Mouse (Mus musculus) myocyte (in vitro differentiated cells): ENCODE measurements at regions not wholly inside any gene's neighbourhood (a gene's known extent, or its start where the extent isn't known, plus 50 kb on each side); places are given as distances from the start of the nearest gene placed in this dataset.

ENCODE experiments used
- E2F4 ChIP-seq: IDR thresholded peaks from one replicate; pipeline ENCODE4 v1.6.1; 2011; ENCODE audit warnings: mild to moderate bottlenecking, control low read depth, moderate library complexity; ENCODE audit not compliant: insufficient read depth
- MYOD1 ChIP-seq, 3 experiments: IDR thresholded peaks; one replicate each; pipeline ENCODE4 v1.6.1; 2011; ENCODE audit warnings: control low read depth in 2 of 3, low read depth in 2 of 3, mild to moderate bottlenecking in 2 of 3, moderate library complexity in 1 of 3; ENCODE audit not compliant: insufficient read length in 2 of 3, control insufficient read depth in 1 of 3
- POLR2A ChIP-seq: IDR thresholded peaks from one replicate; pipeline ENCODE4 v1.6.1; 2011; ENCODE audit warnings: low read depth, mild to moderate bottlenecking, control low read depth, moderate library complexity; ENCODE audit not compliant: insufficient read length
- TCF12 ChIP-seq: IDR thresholded peaks from one replicate; pipeline ENCODE4 v1.6.1; 2011; ENCODE audit warnings: mild to moderate bottlenecking, control low read depth; ENCODE audit not compliant: poor library complexity, insufficient read depth, severe bottlenecking

DNA sequence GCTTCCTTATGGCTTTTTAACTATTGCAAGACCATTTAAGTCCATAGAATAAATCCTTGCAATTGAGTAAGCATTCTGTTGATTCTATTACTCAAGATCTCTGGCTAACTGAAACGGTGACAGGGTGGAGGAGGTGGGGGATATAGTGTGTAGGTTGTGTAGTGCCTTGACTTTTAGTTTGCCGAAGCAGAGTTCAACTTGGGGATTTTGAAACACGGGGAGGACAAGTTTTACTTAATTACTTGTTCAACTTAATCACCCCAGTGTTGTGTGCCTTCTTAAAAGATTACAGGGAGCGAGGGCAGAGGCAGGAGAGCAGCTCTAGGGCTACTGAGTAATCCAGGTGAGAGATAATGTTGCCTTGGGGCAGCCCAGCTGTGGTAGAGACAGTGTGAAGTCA is 171.7 kb upstream of the Fam241a start:
- no peak for TF ChIP-seq POLR2A
- no peak for TF ChIP-seq MYOD1 (IDR thresholded peaks at IDR 0.05; ENCODE audit: control insufficient read depth in 1 of 3, insufficient read length in 2 of 3, low read depth in 2 of 3)
- no peak for TF ChIP-seq TCF12
- TF ChIP-seq E2F4, result no peak
